Mouse (Mus musculus) intestine, embryonic 14.5 days (tissue): ENCODE results near the gene Sytl2. TPM values are rescaled to one million over a fixed set of nuclear protein-coding genes. Genes with fewer than 3 reads are reported as not detected.

Experiments used
- ATAC-seq: fragments of 200-750 bp; cut with Nextera tagmentation; replicated peaks from 2 replicates; pipeline ENCODE4 v1.8.0; 2017; ENCODE audit warnings: low read depth, moderate number of reproducible peaks, moderate TSS enrichment, moderate library complexity; ENCODE audit not compliant: low FRiP score, low TSS enrichment
- DNase-seq: peaks from one replicate; pipeline ENCODE4 v3.0.0-alpha.2; 2018; ENCODE audit warnings: low spot score
- H3K27ac ChIP-seq: fragments of 300-500 bp; sonication (generic); 2 replicates; pipeline ENCODE4 v1.5.1; 2014; ENCODE audit warnings: low read depth, mild to moderate bottlenecking, control low read depth
- H3K27me3 ChIP-seq: fragments of 300-500 bp; sonication (generic); replicated peaks from 2 replicates; pipeline ENCODE4 v1.6.1; 2014; ENCODE audit warnings: low read length, control low read depth; ENCODE audit not compliant: control insufficient read depth, insufficient read depth
- H3K36me3 ChIP-seq: fragments of 300-500 bp; sonication (generic); 2 replicates; pipeline ENCODE4 v1.6.1; 2014; ENCODE audit warnings: low read length, control low read depth; ENCODE audit not compliant: control insufficient read depth, insufficient read depth
- H3K4me1 ChIP-seq: fragments of 300-500 bp; sonication (generic); replicated peaks from 2 replicates; pipeline ENCODE4 v1.6.1; 2014; ENCODE audit warnings: low read length, control low read depth, mixed read lengths; ENCODE audit not compliant: control insufficient read depth, insufficient read depth
- H3K4me2 ChIP-seq: fragments of 300-500 bp; sonication (generic); 2 replicates; pipeline ENCODE4 v1.6.1; 2014; ENCODE audit warnings: low read length
- H3K4me3 ChIP-seq: fragments of 300-500 bp; sonication (generic); 2 replicates; pipeline ENCODE4 v1.5.1; 2014; ENCODE audit warnings: low read depth, low read length, control low read depth, mixed read lengths
- H3K9ac ChIP-seq: fragments of 300-500 bp; sonication (generic); 2 replicates; pipeline ENCODE4 v1.6.1; 2014; ENCODE audit warnings: mild to moderate bottlenecking, low read length
- H3K9me3 ChIP-seq: fragments of 300-500 bp; sonication (generic); 2 replicates; pipeline ENCODE4 v1.6.1; 2016; ENCODE audit warnings: low read length, control low read depth; ENCODE audit not compliant: control insufficient read depth
- WGBS: fragments of 180-500 bp; shearing (Covaris S2); extraction: QIAGEN DNeasy Blood & Tissue Kit; methylation state at CpG from one replicate; pipeline ENCODE4 v1.1.7; 2014; 5-methylcytosine and 5-hydroxymethylcytosine counted together
- polyA plus RNA-seq: library from polyadenylated mRNA; unstranded; fragments of >200 nt; fragmentation: Nextera tagmentation; extraction: Ambion mirVana; gene quantifications from 2 replicates; pipeline ENCODE4 v1.2.1, GENCODE M21; 2014

Gene Sytl2
- polyA plus RNA-seq, 1 experiment from 2014 or later: 8.8 TPM

- H3K4me2 ChIP-seq: no peak overlapping the region
- ATAC-seq (no peak), DNase-seq (no peak)
- no peaks in the 10 kb centered on the region for H3K4me1 ChIP-seq
- no peak overlapping the region for H3K9ac ChIP-seq
- 82% methylated on average over 5 of the region's 5 CpGs for WGBS
- H3K9me3 ChIP-seq: no peaks in the 10 kb centered on the region
- no peak overlapping the region for H3K27ac ChIP-seq
- H3K4me3 ChIP-seq: no peak overlapping the region
- H3K36me3 ChIP-seq: no peaks in the 10 kb centered on the region
- no peaks in the 10 kb centered on the region for H3K27me3 ChIP-seq
Measured at GRCm38 (mm10) chr7:90347779-90348437, 45.9 kb downstream of the Sytl2 start.

- no peak overlapping the region for H3K4me2 ChIP-seq
- 54% methylated on average over 5 of the region's 5 CpGs for WGBS
- H3K36me3 ChIP-seq: no peaks in the 10 kb centered on the region
- no peaks in the 10 kb centered on the region for H3K4me1 ChIP-seq
- no peak overlapping the region for H3K27ac ChIP-seq
- ATAC-seq (no peak), DNase-seq (no peak)
- H3K9ac ChIP-seq: no peak overlapping the region
- H3K4me3 ChIP-seq: no peak overlapping the region
- no peaks in the 10 kb centered on the region for H3K9me3 ChIP-seq
- no peaks in the 10 kb centered on the region for H3K27me3 ChIP-seq
Measured at GRCm38 (mm10) chr7:90349014-90349413, 47.0 kb downstream of the Sytl2 start.

- ATAC-seq: no peak
Measured at GRCm38 (mm10) chr7:90352183-90352582, 50.1 kb downstream of the Sytl2 start.

GRCm38 (mm10) chr7:90353488-90354228, 51.6 kb downstream of the Sytl2 start:
- no peak overlapping the region for H3K4me2 ChIP-seq
- no peaks in the 10 kb centered on the region for H3K4me1 ChIP-seq
- ATAC-seq: no peak
- 74% methylated on average over 12 of the region's 12 CpGs for WGBS
- no peak for DNase-seq
- no peak overlapping the region for H3K9ac ChIP-seq
- H3K9me3 ChIP-seq: no peaks in the 10 kb centered on the region
- no peak overlapping the region for H3K27ac ChIP-seq
- H3K36me3 ChIP-seq: no peaks in the 10 kb centered on the region
- no peaks in the 10 kb centered on the region for H3K27me3 ChIP-seq
- H3K4me3 ChIP-seq: no peak overlapping the region

More at GRCm38 (mm10) chr7:90352183-90352582, 50.1 kb downstream of the Sytl2 start:
- Histone ChIP-seq H3K9me3 (no peaks in the 10 kb centered on the region), H3K27me3 (no peaks in the 10 kb centered on the region), H3K4me3 (no peak overlapping the region), H3K27ac (no peak overlapping the region), H3K4me2 (no peak overlapping the region), H3K4me1 (no peaks in the 10 kb centered on the region), H3K9ac (no peak overlapping the region), H3K36me3 (no peaks in the 10 kb centered on the region)
- DNase-seq: no peak
- WGBS: 88% methylated on average over 3 of the region's 3 CpGs

- no peak overlapping the region for H3K9ac ChIP-seq
- no peaks in the 10 kb centered on the region for H3K27me3 ChIP-seq
- no peaks in the 10 kb centered on the region for H3K36me3 ChIP-seq
- WGBS: 95% methylated on average over 2 of the region's 2 CpGs
- no peak overlapping the region for H3K27ac ChIP-seq
- H3K4me3 ChIP-seq: no peak overlapping the region
- no peak for DNase-seq
- no peak for ATAC-seq
- H3K4me2 ChIP-seq: no peak overlapping the region
- H3K9me3 ChIP-seq: no peaks in the 10 kb centered on the region
- no peaks in the 10 kb centered on the region for H3K4me1 ChIP-seq
Measured at GRCm38 (mm10) chr7:90354229-90354604, 52.2 kb downstream of the Sytl2 start.

GRCm38 (mm10) chr7:90355454-90355853, 53.4 kb downstream of the Sytl2 start:
- 88% methylated on average over 3 of the region's 3 CpGs for WGBS
- H3K9ac ChIP-seq: no peak overlapping the region
- H3K4me3 ChIP-seq: no peak overlapping the region

GRCm38 (mm10) chr7:90355995-90356394, 53.9 kb downstream of the Sytl2 start:
- no peak overlapping the region for H3K9ac ChIP-seq
- H3K4me2 ChIP-seq: no peak overlapping the region
- no peaks in the 10 kb centered on the region for H3K9me3 ChIP-seq
- no peaks in the 10 kb centered on the region for H3K27me3 ChIP-seq
- no peaks in the 10 kb centered on the region for H3K4me1 ChIP-seq
- ATAC-seq (no peak), DNase-seq (no peak)
- H3K27ac ChIP-seq: no peak overlapping the region
- H3K4me3 ChIP-seq: no peak overlapping the region
- WGBS: 59% methylated on average over 2 of the region's 2 CpGs
- H3K36me3 ChIP-seq: no peaks in the 10 kb centered on the region

More at GRCm38 (mm10) chr7:90355454-90355853, 53.4 kb downstream of the Sytl2 start:
- ATAC-seq (no peak), DNase-seq (no peak)
- Histone ChIP-seq H3K27me3 (no peaks in the 10 kb centered on the region), H3K36me3 (no peaks in the 10 kb centered on the region), H3K27ac (no peak overlapping the region), H3K4me2 (no peak overlapping the region), H3K9me3 (no peaks in the 10 kb centered on the region), H3K4me1 (no peaks in the 10 kb centered on the region)

GRCm38 (mm10) chr7:90362788-90363187, 60.7 kb downstream of the Sytl2 start:
- H3K4me3 ChIP-seq: no peak overlapping the region
- H3K9me3 ChIP-seq: no peaks in the 10 kb centered on the region
- H3K36me3 ChIP-seq: no peaks in the 10 kb centered on the region
- H3K27me3 ChIP-seq: no peaks in the 10 kb centered on the region
- no peak for DNase-seq
- H3K4me1 ChIP-seq: no peaks in the 10 kb centered on the region
- ATAC-seq: peak; percentile 70
- 60% methylated on average over 7 of the region's 7 CpGs for WGBS
- no peak overlapping the region for H3K27ac ChIP-seq
- no peak overlapping the region for H3K4me2 ChIP-seq
- no peak overlapping the region for H3K9ac ChIP-seq
